Mouse (Mus musculus) c-Kit-negative CD71-positive TER-119-positive erythroid progenitor cells, embryonic 14.5 days (primary cell): ENCODE measurements around the gene Pmis2.

Experiments
- DNase-seq: peaks from one replicate; pipeline ENCODE4 v3.0.0-alpha.2; 2013; ENCODE audit warnings: low read depth, low spot score

The Pmis2 gene

GRCm38 (mm10) chr7:30634621-30635020, 36.8 kb downstream of the Pmis2 start:
- no peak for DNase-seq

GRCm38 (mm10) chr7:30633762-30634412, 37.5 kb downstream of the Pmis2 start:
- no peak for DNase-seq

GRCm38 (mm10) chr7:30629013-30629412, 42.4 kb downstream of the Pmis2 start:
- DNase-seq, result no peak

GRCm38 (mm10) chr7:30626647-30627046, 44.8 kb downstream of the Pmis2 start:
- no peak for DNase-seq

- peak; percentile 78 for DNase-seq
Observed at GRCm38 (mm10) chr7:30625530-30626384, 45.6 kb downstream of the Pmis2 start, which contains the start of gene Cox6b1. TSS of gene Cox6b1 (minus strand) at chr7:30626151.
